Mouse (Mus musculus): ENCODE measurements around the gene Med22. TPM values are rescaled to one million over a fixed set of nuclear protein-coding genes. Genes with fewer than 3 reads are reported as not detected.

The Med22 gene
- polyA plus RNA-seq, 1 experiment, result 71.0 TPM

GRCm38 (mm10) chr2:26878571-26878970, 31.9 kb downstream of the Med22 start:
- Histone ChIP-seq H3K79me3 (ENCODE audit: low read depth) (no peaks in the 10 kb centered on the region), H3ac (ENCODE audit: control insufficient read depth, insufficient read length, low read depth) (no peak overlapping the region), H3K79me2 (ENCODE audit: control insufficient read depth, insufficient read depth) (no peaks in the 10 kb centered on the region), H3K27me3 (ENCODE audit: control insufficient read depth, insufficient read depth, insufficient read length) (no peaks in the 10 kb centered on the region), H3K36me3 (ENCODE audit: control insufficient read depth, insufficient read depth) (no peaks in the 10 kb centered on the region), H3K4me3 (ENCODE audit: insufficient read depth, poor library complexity, severe bottlenecking) (no peak overlapping the region)
- TF ChIP-seq CTCF (IDR thresholded peaks at IDR 0.05; ENCODE audit: control insufficient read depth, insufficient read depth, insufficient read length) (no peak), MAX (IDR thresholded peaks at IDR 0.05) (no peak), FOSL1 (IDR thresholded peaks at IDR 0.05; ENCODE audit: insufficient read depth, low read length, poor library complexity, severe bottlenecking) (no peak), CEBPB (IDR thresholded peaks at IDR 0.05; ENCODE audit: low read depth) (no peak), USF1 (IDR thresholded peaks at IDR 0.05; ENCODE audit: low read depth) (no peak), MYOG (IDR thresholded peaks at IDR 0.05; ENCODE audit: control insufficient read depth, extremely low read depth, insufficient read length) (no peak), MYOD1 (IDR thresholded peaks at IDR 0.05; ENCODE audit: control insufficient read depth, insufficient read length, low read depth) (no peak)

- Histone ChIP-seq H3ac (ENCODE audit: control insufficient read depth, insufficient read length, low read depth) (no peak overlapping the region), H3K79me3 (ENCODE audit: low read depth) (no peaks in the 10 kb centered on the region), H3K79me2 (ENCODE audit: control insufficient read depth, insufficient read depth) (no peaks in the 10 kb centered on the region), H3K27me3 (ENCODE audit: control insufficient read depth, insufficient read depth, insufficient read length) (peaks cover 36% of the 10 kb centered on the region), H3K36me3 (ENCODE audit: control insufficient read depth, insufficient read depth) (no peaks in the 10 kb centered on the region), H3K4me3 (ENCODE audit: insufficient read depth, poor library complexity, severe bottlenecking) (no peak overlapping the region)
- no peak for TF ChIP-seq MAX (IDR thresholded peaks at IDR 0.05)
Measured at GRCm38 (mm10) chr2:26870666-26871065, 39.8 kb downstream of the Med22 start.

- H3K79me2 ChIP-seq (ENCODE audit: control insufficient read depth, insufficient read depth), result no peaks in the 10 kb centered on the region
- H3K27me3 ChIP-seq (ENCODE audit: control insufficient read depth, insufficient read depth, insufficient read length), result peaks cover 25% of the 10 kb centered on the region
- H3ac ChIP-seq (ENCODE audit: control insufficient read depth, insufficient read length, low read depth), result no peak within 1 kb of the TSS
- H3K36me3 ChIP-seq (ENCODE audit: control insufficient read depth, insufficient read depth), result no peaks in the 10 kb centered on the region
- H3K4me3 ChIP-seq (ENCODE audit: insufficient read depth, poor library complexity, severe bottlenecking), result no peak within 1 kb of the TSS
- no peak for TF ChIP-seq MAX (IDR thresholded peaks at IDR 0.05)
- TF ChIP-seq MYOG (IDR thresholded peaks at IDR 0.05; ENCODE audit: control insufficient read depth, extremely low read depth, insufficient read length), result no peak
- TF ChIP-seq FOSL1 (IDR thresholded peaks at IDR 0.05; ENCODE audit: insufficient read depth, low read length, poor library complexity, severe bottlenecking), result no peak
- TF ChIP-seq CEBPB (IDR thresholded peaks at IDR 0.05; ENCODE audit: low read depth), result no peak
- TF ChIP-seq MYOD1 (IDR thresholded peaks at IDR 0.05; ENCODE audit: control insufficient read depth, insufficient read length, low read depth), result no peak
- no peak for TF ChIP-seq USF1 (IDR thresholded peaks at IDR 0.05; ENCODE audit: low read depth)
- TF ChIP-seq CTCF (IDR thresholded peaks at IDR 0.05; ENCODE audit: control insufficient read depth, insufficient read depth, insufficient read length), result no peak
- H3K79me3 ChIP-seq (ENCODE audit: low read depth), result no peaks in the 10 kb centered on the region
Measured at GRCm38 (mm10) chr2:26864879-26865278, 45.6 kb downstream of the Med22 start, which contains the start of gene Abo. TSS of gene Abo (minus strand) at chr2:26864979.

- Histone ChIP-seq H3K27me3 (ENCODE audit: control insufficient read depth, insufficient read depth, insufficient read length) (peaks cover 14% of the 10 kb centered on the region), H3K36me3 (ENCODE audit: control insufficient read depth, insufficient read depth) (no peaks in the 10 kb centered on the region)
Measured at GRCm38 (mm10) chr2:26862856-26863255, 47.6 kb downstream of the Med22 start.

More at GRCm38 (mm10) chr2:26862856-26863255, 47.6 kb downstream of the Med22 start:
- TF ChIP-seq MYOG (IDR thresholded peaks at IDR 0.05; ENCODE audit: control insufficient read depth, extremely low read depth, insufficient read length), result no peak
- TF ChIP-seq CTCF (IDR thresholded peaks at IDR 0.05; ENCODE audit: control insufficient read depth, insufficient read depth, insufficient read length), result no peak
- TF ChIP-seq CEBPB (IDR thresholded peaks at IDR 0.05; ENCODE audit: low read depth), result no peak
- TF ChIP-seq FOSL1 (IDR thresholded peaks at IDR 0.05; ENCODE audit: insufficient read depth, low read length, poor library complexity, severe bottlenecking), result no peak
- no peak for TF ChIP-seq MYOD1 (IDR thresholded peaks at IDR 0.05; ENCODE audit: control insufficient read depth, insufficient read length, low read depth)
- no peak for TF ChIP-seq USF1 (IDR thresholded peaks at IDR 0.05; ENCODE audit: low read depth)
- TF ChIP-seq MAX (IDR thresholded peaks at IDR 0.05), result no peak
- Histone ChIP-seq H3K79me2 (ENCODE audit: control insufficient read depth, insufficient read depth) (no peaks in the 10 kb centered on the region), H3K4me3 (ENCODE audit: insufficient read depth, poor library complexity, severe bottlenecking) (no peak overlapping the region), H3ac (ENCODE audit: control insufficient read depth, insufficient read length, low read depth) (no peak overlapping the region), H3K79me3 (ENCODE audit: low read depth) (no peaks in the 10 kb centered on the region)

Other genes starting within 250 kb of the Med22 start
- not detected for gene Lcn4, start 239.4 kb downstream of the Med22 start, polyA plus RNA-seq (2012; fragmentation: generic; extraction: Trizol)
- gene Abo, start 45.7 kb downstream of the Med22 start, polyA plus RNA-seq (2012; fragmentation: generic; extraction: Trizol), result not detected
- gene Surf6, start 7.8 kb downstream of the Med22 start, polyA plus RNA-seq (2012; fragmentation: generic; extraction: Trizol), result 20.1 TPM
- 3,080 TPM for gene Rpl7a, start 87 bp upstream of the Med22 start, polyA plus RNA-seq (2012; fragmentation: generic; extraction: Trizol)
- 42.6 TPM for gene Surf2, start 5.7 kb upstream of the Med22 start, polyA plus RNA-seq (2012; fragmentation: generic; extraction: Trizol)
- 40.8 TPM for gene Surf1, start 5.9 kb upstream of the Med22 start, polyA plus RNA-seq (2012; fragmentation: generic; extraction: Trizol)
- 165 TPM for gene Surf4, start 23.3 kb upstream of the Med22 start, polyA plus RNA-seq (2012; fragmentation: generic; extraction: Trizol)
- gene Stkld1, start 23.4 kb upstream of the Med22 start, polyA plus RNA-seq (2012; fragmentation: generic; extraction: Trizol), result not detected
- gene Rexo4, start 53.7 kb upstream of the Med22 start, polyA plus RNA-seq (2012; fragmentation: generic; extraction: Trizol), result 30.0 TPM
- 0.09 TPM for gene Adamts13, start 62.7 kb upstream of the Med22 start, polyA plus RNA-seq (2012; fragmentation: generic; extraction: Trizol)
- gene Cacfd1, start 99.2 kb upstream of the Med22 start, polyA plus RNA-seq (2012; fragmentation: generic; extraction: Trizol), result 18.4 TPM
- gene Slc2a6, start 117.3 kb upstream of the Med22 start, polyA plus RNA-seq (2012; fragmentation: generic; extraction: Trizol), result 0.55 TPM
- gene Mymk, start 161.5 kb upstream of the Med22 start, polyA plus RNA-seq (2012; fragmentation: generic; extraction: Trizol), result 3.8 TPM
- gene Adamtsl2, start 168.7 kb upstream of the Med22 start, polyA plus RNA-seq (2012; fragmentation: generic; extraction: Trizol), result 0.04 TPM
- not detected for gene Fam163b, start 231.8 kb upstream of the Med22 start, polyA plus RNA-seq (2012; fragmentation: generic; extraction: Trizol)

All from C2C12 (cell line).